Mouse (Mus musculus): ENCODE results near the gene Gm20671.
"Not testable (repeated sequence)": the region's sequence is repeated elsewhere in the genome, so short reads cannot be mapped to it uniquely, and the experiment has no call there.

Gm20671 gene

DNA sequence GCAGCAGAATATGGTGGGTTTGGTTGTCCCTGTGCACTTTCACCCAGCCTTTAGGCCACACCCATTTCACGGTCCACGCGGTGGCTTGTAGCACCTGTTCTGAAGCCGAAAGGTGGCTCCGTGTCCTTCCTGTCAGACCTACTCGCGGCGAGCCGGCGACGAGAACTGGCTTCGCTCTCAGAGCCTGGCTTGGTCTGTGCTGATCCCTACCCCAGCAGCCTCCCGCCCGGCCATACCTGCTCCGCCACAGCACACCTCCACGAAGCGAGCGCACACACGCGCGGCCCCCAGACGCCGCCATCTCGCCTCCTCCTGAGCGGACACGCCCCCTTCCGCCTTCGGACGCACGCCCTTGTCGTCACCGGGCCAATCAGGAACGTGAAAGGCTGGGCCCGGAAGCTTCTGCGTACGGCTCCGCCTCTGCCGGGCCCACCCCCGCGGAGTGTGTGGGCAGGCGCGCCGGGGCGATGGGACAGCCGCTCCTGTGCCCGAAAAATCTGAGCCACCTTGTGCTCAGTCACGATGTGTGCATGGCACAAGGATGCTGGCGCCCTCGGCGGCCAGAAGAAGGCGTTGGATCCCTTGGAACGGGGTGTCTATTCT, 41.5 kb downstream of the Gm20671 start, which contains the start of gene Pisd:
Pisd (minus strand) TSS at position 334 of the 603 bp plus-strand sequence.
- DNase-seq (ENCODE audit: low spot score in 2 of 2): peak; percentile 90 to 97

DNA sequence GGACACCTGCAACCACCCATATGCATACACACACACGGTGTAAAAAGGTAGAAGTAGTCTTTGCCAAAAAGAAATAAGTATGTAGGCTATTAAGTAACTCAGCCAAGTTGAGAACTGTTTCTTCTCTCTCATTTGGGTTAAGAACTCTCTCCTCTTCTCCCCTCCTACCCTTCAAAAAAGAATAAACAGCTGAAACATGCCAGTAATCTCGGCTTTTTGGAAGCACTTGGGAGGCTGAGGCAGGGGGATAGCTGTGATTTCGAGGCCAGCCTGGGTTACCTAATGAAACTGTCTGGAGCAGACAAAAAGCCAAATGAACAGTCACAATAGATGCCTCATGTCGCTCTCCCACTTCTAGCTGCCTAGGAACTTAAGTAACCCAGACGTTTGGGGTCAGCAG, 42.2 kb downstream of the Gm20671 start:
- DNase-seq (ENCODE audit: low spot score in 2 of 2): no peak

DNA sequence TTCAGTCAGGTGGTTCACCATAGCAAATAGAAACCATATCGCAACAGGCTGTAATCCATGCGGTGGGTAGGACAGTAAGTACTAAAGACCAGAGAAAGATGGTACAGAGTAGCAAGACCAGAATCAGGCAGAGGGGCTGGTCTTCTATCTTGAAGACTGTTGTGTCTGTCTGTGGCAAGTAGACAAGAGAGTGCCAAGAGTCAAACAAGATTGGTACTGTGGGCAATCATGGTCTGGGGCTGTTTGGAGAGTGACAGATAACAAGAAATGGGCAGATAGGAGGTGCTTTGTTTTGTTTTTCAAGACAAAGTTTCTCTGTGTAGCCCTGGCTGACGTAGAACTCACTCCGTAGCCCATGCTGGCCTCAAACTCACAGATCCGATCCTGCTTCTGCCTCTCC, 45.3 kb downstream of the Gm20671 start:
- no peak for DNase-seq (ENCODE audit: low spot score in 2 of 2)

DNA sequence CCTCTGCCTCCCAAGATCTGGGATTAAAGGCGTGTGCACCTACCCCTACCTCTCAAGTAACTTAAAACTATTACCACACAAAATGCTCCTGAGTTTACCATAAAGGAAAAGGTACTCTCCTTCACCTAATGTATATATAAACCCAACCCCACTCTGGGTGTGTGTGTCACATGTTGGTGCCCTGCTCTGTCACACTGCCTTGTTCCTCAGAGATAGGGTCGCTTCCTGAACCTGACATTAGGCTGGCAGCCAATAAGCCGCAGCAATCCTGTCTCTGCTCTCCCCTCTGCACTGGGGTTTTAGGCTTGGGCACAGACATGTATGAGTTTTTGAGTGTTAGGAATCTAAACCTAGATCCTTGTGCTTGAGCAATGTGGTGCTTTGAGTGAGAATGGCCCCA, 48.7 kb downstream of the Gm20671 start:
- no peak for DNase-seq (ENCODE audit: low spot score in 2 of 2)

DNA sequence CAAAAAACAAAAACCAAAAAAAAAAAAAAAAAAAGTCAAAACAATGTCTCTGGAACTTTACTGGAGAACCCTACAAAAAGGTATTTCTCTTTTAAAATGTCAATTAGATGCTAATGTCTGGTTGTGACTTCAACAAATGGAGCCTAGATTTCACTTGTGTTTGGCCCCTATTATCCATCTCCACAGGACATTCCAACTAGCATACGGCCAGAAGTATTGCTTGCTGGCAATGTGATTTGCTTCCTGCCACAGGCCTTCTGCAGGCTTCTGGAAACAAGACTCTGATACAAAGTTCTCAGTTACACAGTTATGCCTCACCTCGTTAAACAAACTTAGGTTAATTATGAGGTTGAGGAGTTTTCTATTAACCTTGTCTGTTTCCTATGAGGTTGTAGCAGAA, 54.5 kb downstream of the Gm20671 start:
- no peak for DNase-seq (ENCODE audit: low spot score in 2 of 2)

DNA sequence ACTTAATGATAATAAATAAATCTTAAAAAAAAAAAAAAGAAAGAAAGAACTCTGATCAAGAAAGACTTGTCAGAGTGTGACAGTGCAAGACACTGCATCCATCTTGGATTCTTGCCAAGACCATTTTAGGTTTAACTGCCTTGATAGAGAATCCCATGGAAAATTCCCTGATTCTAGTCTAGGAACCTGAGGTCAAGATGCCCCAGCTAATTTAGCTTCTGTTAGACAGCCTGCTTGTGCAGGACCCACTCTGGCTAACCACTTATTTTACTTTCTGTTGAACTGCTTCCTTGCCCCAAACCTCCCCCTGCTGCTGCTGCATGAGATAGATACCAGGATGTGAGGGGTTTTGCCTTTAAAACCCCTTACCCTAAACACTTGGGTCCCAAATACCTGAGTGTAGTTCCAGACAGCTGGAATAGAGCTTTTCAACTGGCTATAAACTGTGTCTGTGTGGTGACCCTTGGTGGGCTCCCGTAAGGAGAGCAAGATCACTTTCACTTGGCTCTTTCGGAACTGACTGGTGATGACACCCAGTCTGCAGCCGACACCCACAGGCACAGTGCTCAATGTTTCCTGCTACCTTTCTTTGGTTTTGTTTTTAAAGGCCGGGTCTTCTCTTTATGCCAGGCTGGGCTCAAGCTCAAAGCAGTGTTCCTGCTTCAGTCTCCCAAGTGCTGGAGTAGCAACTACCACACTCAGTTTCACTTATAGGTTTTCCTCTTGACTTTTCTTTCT, 59.1 kb downstream of the Gm20671 start:
- no peak for DNase-seq (ENCODE audit: low spot score in 2 of 2)

DNA sequence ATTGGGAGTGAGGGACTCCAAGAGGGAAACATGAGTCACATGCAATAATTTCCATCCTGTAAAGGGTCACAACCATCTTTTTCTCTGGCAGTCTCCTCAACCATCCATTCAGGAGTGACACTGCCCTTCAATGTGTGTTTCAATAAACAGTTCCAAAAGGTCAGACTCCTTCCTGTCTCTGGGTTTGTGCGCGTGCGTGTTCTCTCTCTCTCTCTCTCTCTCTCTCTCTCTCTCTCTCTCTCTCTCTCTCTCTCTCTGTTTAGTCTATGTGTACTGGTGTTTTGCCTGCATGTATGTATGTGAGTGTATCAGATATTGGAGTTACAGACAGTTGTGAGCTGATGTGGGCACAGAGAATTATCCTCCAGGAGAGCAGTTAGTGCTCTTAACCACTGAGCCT, 59.9 kb downstream of the Gm20671 start:
- no peak for DNase-seq (ENCODE audit: low spot score in 2 of 2)

DNA sequence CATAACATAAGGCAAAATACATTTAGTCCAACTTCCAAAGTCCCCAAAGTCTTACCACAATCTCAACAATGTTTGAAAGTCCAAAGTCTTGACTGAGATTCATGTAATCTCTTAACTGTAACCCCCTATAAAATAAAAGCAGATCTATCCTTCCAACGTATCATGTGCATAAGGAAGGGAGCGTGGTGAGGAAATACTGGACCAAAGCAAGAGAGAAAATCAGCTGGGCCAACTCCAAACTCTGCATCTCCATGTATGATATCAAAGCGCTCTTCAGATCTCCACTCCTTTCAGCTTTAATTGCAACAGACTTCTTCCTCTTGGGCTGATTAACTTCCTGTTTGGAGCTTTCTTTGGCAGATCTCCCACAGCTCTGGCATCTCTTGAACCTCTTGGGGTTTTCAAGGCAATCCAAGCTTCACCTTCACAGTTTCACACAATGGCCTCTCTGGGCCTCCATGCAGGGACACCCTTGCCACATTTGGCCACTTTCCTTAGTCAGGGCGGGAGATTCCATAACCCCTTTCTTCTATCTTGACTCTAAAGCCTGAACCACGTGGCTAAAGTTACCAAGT, 65.3 kb downstream of the Gm20671 start:
- DNase-seq (ENCODE audit: low spot score in 2 of 2): no peak

DNA sequence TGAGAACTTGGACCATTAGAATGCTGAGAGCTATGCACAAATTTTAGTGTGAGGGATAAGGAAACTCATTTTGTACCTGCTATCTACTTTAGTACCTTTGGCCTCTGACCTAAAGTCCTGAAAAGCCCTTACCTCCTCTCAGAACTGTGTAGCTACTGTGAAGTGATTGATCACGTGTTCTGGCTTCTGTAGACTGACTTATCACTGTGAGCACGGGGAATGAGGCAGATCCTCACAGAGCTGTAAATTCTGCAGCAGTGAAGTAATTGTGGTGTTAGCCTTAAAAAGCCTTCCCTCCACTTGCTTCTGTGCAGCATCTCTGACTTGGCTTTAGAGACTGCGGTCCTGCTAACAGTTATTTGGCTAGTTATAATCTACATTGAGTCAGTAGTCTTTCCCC, 66.1 kb downstream of the Gm20671 start:
- no peak for DNase-seq (ENCODE audit: low spot score in 2 of 2)

DNA sequence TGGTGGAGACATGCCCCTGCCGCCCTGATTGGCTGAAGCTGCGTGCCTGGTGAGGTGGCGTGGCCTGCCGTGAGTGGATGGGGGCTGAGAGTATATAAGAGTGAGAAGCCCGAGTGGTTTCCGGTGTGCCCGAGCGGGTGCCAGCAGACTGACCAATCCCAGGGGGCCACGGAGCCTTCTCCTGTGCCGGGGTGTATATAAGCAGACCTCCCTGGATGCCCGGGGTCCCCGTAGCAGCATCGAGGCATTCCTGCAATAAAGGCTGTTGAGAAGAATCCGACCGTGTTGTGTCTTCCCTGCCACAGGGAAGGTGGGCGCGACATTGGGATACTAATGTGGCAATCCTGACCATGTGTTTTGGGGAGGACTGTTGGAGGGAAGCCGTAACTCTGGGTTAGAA, 66.6 kb downstream of the Gm20671 start:
- DNase-seq (ENCODE audit: low spot score in 2 of 2): not testable (repeated sequence)

DNA sequence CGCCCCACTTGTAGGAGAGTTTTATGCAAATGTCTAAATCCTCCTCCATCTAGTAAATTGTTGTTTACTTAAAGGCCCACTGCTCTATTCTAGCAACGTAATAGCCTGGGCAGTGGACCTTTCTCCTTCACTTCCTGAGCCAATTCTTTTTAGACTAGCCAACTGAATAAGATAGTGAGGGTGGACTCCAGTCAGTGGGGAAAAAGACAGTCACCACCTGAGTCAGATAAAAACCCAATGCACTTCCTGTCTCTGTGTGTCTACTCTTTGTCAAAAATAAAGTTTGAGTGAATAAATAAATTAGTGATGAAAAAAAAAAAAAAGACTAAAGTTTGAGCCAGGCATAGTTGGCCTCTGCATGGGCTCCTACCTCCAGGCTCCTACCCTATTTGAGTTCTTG, 67.2 kb downstream of the Gm20671 start:
- no peak for DNase-seq (ENCODE audit: low spot score in 2 of 2)

DNA sequence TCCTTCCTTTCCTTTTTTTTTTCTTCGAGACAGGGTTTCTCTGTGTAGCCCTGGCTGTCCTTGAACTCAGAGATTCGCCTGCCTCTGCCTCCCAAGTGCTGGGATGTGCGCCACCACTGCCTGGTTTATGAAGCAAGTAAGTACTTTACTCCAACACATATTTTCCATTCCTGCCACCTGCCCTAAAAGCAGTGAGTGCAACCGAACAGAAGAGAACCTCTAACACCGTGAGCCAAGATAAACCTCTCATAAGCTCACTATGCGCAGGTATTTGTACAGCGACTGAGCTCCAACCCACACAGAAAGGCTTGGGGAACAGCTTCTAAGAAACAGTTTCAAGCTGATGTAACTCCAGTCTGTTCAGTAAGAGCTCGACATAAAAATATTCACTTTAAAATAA, 70.8 kb downstream of the Gm20671 start:
- DNase-seq (ENCODE audit: low spot score in 2 of 2): no peak

DNA sequence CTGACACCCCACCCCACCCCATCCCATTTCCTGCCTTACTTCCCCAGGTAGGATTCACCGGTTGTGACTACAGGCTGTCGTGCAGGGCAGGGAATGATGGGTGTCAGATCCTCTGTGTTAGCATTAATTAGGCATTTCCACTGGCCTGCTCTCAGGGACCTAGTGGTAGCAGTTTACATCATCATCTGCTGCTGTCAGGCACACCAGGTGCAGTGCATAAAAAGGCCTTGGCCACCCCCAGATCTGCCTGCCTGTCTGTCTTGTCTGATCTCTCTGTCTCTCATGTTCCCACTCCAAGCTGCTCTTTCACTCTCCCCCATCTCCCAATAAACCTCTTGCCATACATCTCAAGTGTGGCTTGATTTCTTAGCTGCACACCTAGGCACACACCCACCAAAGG, 75.2 kb downstream of the Gm20671 start:
- DNase-seq (ENCODE audit: low spot score in 2 of 2): no peak

DNA sequence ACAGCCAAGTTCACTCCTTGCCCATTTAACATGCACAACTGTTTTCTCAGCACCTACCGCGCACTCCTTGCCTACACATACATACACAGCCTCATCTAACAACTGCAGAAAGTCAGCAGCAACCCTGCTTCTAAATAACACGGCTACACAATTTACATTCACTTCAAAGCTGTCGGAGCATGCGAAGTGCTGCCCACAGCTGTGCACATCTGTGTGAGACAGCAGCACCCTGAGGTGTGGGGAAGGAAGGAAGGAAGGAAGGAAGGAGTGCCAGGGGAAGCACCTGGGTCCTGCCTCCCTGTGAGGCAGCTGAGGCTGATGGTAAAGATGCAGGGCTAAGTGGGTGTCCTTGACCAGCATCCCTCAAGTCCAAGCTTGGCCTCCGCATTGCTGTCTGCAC, 78.0 kb downstream of the Gm20671 start:
- DNase-seq (ENCODE audit: low spot score in 2 of 2): no peak

DNA sequence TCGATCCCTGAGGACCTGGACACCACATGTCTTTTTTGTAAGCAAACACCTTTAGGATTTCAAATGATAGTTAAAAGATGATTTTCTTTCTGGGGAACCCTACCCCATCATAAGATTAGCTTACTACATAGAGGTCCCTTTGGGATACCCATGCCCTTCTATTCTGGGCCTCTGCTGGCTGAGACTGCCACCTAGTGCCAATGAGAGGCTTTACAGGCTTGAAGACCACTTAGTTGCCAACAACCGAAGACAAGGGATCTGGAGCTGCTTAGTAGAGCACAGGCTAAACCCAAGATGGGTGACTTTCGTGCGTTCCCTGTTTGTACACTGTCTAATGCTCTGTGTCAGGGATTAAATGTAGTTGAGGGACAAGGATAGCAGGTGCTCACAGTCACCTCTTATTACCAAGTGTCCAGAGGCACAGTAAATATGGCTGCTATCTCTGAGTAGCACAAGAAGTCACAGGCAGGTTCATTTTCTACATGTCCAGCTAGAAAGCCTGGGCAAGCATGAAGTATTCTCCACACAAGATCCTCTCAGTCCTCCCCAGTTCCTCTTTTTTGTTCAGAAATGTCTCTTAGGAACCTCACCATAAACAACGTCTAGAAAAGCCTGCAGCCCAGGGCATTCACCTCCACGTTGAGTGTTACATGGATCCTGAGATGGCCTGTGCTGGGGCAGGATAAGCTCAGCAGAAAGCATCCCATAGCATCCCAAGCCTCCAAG, 79.1 kb downstream of the Gm20671 start:
- DNase-seq (ENCODE audit: low spot score in 2 of 2): peak in 1 of 2 experiments; percentile 70

DNA sequence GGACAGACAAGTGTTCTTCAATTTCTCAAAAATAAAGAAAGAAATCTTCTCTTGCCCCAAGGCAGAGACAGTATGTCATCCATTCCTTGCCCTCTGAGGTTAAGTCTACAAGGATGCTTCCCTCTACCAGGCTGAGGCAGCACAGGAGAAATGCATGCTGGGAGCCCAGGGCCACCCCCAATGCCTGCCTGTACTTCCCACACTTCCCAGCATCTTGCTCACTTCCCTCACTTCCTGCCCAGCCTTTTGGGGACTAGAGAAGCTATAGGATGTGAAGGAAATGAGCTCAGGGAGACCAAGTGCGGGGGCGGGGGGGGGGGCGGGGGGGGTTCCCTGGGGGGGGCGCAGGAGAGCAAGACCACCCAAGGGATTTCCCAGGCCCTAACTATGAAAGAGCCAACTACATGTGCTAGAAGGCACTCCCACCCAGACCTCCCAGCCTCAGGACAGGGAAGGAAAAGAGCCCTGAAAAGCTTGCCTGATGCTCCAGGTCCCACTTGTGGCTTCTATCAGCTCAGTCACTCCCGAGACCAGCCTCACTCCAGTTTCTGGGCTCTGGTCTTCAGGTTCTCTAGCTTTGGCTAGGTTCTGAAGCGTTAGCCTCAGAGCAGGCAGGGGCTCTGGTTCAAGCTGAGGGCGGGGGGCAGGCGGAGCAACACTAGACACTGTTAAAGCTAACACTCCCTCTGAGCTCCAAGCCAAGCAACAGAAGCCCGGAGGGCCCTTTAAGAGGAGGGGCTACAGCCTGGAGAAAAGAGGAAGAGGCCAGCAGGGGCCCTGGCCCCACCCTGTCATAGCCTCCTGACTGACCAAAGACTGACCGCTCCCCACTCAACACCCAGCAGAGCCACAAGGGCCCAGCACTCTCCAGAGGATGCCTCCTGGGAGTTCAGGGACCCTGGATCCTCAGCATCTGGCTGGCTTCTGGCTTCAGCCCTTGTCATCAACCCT, 80.9 kb downstream of the Gm20671 start:
- peak; percentile 54 to 69 for DNase-seq (ENCODE audit: low spot score in 2 of 2)

DNA sequence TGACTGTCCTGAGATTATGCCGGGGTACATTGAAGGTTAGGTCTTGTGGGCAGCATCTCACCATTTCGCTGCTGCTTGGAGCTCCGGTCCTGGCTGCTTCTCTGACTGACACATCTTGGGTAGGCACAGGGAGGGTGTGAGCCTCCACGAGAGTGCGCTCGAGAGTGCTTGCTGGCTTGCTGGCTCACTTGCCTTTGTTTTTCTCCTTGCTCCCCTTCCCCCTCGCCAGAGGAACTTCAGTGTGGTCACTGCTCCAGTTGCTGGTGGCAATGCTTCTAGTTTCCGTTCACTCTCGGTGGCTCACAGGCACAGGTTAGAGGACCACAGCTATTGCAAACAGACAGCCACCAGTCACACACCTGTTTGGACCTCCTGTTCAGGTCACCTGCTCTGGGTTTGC, 84.8 kb downstream of the Gm20671 start:
- peak; percentile 60 to 90 for DNase-seq (ENCODE audit: low spot score in 2 of 2)

DNA sequence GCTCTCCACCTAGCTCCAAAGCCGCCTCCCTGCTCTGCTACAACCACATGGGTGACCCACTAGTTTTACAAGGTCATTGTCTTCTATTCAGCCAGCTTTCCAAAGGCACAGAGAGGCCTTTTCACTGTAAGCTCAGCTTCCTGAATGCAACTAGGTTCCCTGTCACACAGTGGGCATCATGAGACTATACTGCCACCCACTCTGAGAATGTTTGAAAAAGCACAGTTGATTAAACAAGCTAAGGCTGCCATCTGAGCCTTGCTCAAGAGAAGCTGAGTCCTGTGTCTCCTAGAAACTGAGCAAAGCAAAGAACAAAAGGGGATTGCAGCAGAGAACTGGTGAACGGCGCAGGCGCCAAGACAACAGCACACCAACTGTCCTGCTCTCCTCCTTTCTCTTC, 85.5 kb downstream of the Gm20671 start:
- DNase-seq (ENCODE audit: low spot score in 2 of 2): peak; percentile 64 to 75

DNA sequence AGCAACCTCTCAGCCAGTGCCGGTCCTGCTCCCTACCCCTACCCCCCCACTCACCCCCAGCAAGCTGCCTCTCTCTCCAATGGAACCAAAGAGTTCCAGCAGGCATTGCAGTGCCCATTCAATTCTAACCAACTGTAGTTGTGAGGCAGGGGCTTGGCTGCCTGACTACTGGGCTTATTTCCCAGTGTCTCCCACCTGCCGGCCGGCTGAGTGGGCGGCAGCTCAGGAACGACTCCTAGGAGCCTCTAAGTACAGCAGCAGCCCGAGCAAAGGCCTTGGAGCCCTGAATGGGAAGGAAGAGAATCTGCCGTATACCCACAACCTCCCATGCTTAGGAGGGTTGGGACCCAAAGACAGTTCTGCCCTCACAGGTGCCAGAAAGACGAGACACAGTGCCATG, 86.1 kb downstream of the Gm20671 start:
- DNase-seq (ENCODE audit: low spot score in 2 of 2): peak in 1 of 2 experiments; percentile 34

DNA sequence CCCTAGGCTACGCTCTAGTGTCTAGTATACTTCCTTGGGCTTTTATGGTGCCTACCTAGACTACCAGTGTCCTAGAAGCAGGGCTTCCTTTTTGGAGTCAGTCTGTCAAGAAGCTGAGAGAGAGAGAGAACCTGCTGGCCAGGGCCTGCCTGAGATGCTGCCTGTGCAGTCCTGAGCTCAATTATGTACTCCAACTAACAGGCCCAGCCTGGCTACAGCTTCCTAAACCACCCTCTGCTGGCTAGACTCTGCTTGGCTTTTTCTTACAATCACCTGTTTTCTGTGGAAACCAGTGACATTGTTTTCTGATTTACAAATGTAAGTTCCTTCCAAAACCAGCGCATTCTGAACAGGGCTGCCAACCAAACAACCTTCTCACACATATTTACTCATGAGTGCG, 86.8 kb downstream of the Gm20671 start:
- no peak for DNase-seq (ENCODE audit: low spot score in 2 of 2)

DNA sequence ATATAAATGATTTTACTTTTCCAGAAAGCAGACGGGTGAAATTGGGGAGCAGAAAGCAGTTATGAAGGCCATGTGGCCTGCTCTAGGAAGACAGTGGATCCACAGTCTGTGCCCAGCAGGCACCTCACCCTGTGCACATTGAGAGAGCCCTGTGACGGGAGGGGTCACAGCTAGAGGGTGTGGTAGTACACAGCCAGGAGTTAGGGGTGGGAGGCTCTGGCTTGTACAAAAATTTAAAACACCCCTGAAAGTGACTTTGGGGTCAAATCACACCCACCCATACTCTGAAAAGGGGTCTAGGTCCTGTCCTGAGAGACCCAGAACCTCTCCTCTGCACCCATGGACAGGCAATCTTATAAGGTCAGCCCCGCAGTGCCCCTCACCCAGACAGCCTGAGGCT, 90.1 kb downstream of the Gm20671 start:
- DNase-seq (ENCODE audit: low spot score in 2 of 2): not testable (repeated sequence)
